Mouse (Mus musculus) kidney, postnatal 0 days (tissue): Measurements from ENCODE around the gene Pidd1. TPM values are rescaled to one million over a fixed set of nuclear protein-coding genes. Genes with fewer than 3 reads are reported as not detected.
A peak's percentile ranks its signal among the peaks of the same experiment; 100 is the strongest.

ENCODE experiments used
- ATAC-seq: fragments of 200-750 bp; cut with Nextera tagmentation; replicated peaks from 2 replicates; pipeline ENCODE4 v1.8.0; 2017; ENCODE audit warnings: low read depth, moderate number of reproducible peaks, moderate TSS enrichment, moderate library complexity; ENCODE audit not compliant: low FRiP score
- DNase-seq: peaks from one replicate; pipeline ENCODE4 v3.0.0-alpha.2; 2016; ENCODE audit warnings: low spot score
- H3K27ac ChIP-seq: fragments of 300-500 bp; sonication (generic); 2 replicates; pipeline ENCODE4 v1.5.1; 2014; ENCODE audit warnings: mild to moderate bottlenecking
- H3K27me3 ChIP-seq: fragments of 300-500 bp; sonication (generic); 2 replicates; pipeline ENCODE4 v1.6.1; 2014; ENCODE audit warnings: low read length, mixed read lengths; ENCODE audit not compliant: insufficient read depth
- H3K36me3 ChIP-seq: fragments of 300-500 bp; sonication (generic); 2 replicates; pipeline ENCODE4 v1.6.1; 2014; ENCODE audit warnings: low read length, mixed read lengths; ENCODE audit not compliant: insufficient read depth
- H3K4me1 ChIP-seq: fragments of 300-500 bp; sonication (generic); replicated peaks from 2 replicates; pipeline ENCODE4 v1.6.1; 2014; ENCODE audit warnings: antibody characterized with exemption, low read length, mixed read lengths; ENCODE audit not compliant: insufficient read depth
- H3K4me2 ChIP-seq: fragments of 300-500 bp; sonication (generic); 2 replicates; pipeline ENCODE4 v1.6.1; 2014; ENCODE audit warnings: mild to moderate bottlenecking, low read length, moderate library complexity, mixed read lengths
- H3K4me3 ChIP-seq: fragments of 300-500 bp; sonication (generic); replicated peaks from 2 replicates; pipeline ENCODE4 v1.5.1; 2014; ENCODE audit warnings: low read depth, low read length
- H3K9ac ChIP-seq: fragments of 300-500 bp; sonication (generic); 2 replicates; pipeline ENCODE4 v1.6.1; 2014; ENCODE audit warnings: low read depth, low read length
- H3K9me3 ChIP-seq: fragments of 300-500 bp; sonication (generic); replicated peaks from 2 replicates; pipeline ENCODE4 v1.6.1; 2016; ENCODE audit warnings: low read length, inconsistent platforms, mixed read lengths
- CTCF ChIP-seq: IDR thresholded peaks from 2 replicates; pipeline ENCODE4 v1.5.1; 2016; ENCODE audit warnings: antibody characterized with exemption, low read depth, mild to moderate bottlenecking, moderate library complexity
- WGBS: fragments of 180-500 bp; shearing (Covaris S2); extraction: QIAGEN DNeasy Blood & Tissue Kit; methylation state at CpG from one replicate; pipeline ENCODE4 v1.1.7; 2014; 5-methylcytosine and 5-hydroxymethylcytosine counted together
- polyA plus RNA-seq: library from polyadenylated mRNA; unstranded; fragments of >200 nt; fragmentation: Nextera tagmentation; extraction: Ambion mirVana; gene quantifications from 2 replicates; pipeline ENCODE4 v1.2.1, GENCODE M21; 2015

The Pidd1 gene
- polyA plus RNA-seq, 1 experiment from 2014 or later = 3.6 TPM

DNA sequence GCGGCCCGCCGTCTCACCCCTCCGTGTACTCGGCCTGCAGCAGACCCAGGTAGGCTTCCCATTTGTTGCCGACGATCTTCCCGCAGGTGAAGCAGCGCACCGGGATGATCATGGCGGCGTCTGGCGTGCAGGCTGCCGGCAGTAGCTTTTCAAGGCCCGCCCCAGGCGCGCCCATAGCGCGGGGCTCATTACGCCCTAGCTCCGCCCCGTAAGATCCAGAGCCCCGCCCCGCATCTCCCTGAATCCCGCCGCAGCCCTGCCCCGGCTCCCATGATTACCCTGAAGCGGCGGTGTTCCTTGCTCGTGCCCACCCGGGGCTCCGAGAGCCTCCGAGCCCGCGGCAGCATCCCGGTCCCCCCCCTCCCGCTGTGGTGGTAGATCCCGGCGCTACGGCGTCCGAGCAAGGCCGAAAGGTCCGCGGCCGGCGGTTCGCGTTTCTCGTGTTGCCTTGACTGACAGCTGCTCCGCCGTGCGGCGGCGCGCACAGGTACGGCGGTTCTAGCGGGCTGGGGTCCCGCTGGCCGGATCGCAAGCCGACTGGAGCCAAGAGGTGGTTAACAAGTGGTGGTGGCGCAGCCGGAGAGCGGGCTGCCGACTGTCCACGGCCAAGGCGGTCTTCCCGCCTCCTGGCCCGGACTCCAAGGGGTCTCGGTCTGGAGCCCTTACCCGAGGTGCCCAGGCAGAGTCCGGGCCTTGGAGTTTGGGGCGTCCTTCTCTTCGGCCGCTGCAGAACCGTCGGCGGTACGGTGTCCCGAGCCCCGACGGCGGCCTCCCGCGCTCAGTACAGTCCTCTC, 31.4 kb upstream of the Pidd1 start, which contains the start of the genes Polr2l and Tspan4:
Gene Polr2l (minus strand): TSS at position 122 of the 794 bp plus-strand sequence.
Gene Tspan4 (plus strand): TSS at position 230 of the 794 bp plus-strand sequence.
- Histone ChIP-seq H3K9ac (peak within 1 kb of the TSS; percentile 88), H3K4me3 (peak within 1 kb of the TSS; percentile 77), H3K27ac (peak within 1 kb of the TSS; percentile 96), H3K4me1 (peaks cover 23% of the 10 kb centered on the region), H3K36me3 (peaks cover 17% of the 10 kb centered on the region), H3K9me3 (no peaks in the 10 kb centered on the region), H3K27me3 (no peaks in the 10 kb centered on the region), H3K4me2 (peak within 1 kb of the TSS; percentile 97)
- under 1% methylated on average over 83 of the region's 87 CpGs for WGBS
- TF ChIP-seq CTCF = no peak
- ATAC-seq (peak; percentile 31), DNase-seq (peak; percentile 86)

DNA sequence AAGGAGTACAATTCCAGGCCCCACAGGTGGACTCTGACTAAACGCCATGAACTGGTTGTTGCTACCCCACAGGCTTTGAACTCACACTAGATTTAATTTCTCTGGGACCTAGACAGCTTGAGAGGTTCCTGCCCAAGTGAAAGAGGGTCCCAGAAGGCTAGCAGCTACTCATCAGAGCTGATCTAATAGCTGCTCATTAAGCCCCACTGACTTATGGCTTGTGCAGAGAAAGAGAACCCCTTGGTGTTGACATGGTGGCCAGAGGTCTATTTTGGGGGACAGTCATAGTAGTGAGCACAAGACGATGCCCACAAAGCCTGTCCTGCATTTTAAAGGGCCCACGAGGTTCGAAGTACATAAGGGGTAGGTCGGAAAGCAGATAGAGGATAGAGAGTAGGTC, 30.3 kb upstream of the Pidd1 start:
- H3K4me2 ChIP-seq = peak overlapping the region; percentile 97
- DNase-seq = no peak
- H3K4me3 ChIP-seq = peak overlapping the region; percentile 77
- H3K9me3 ChIP-seq = no peaks in the 10 kb centered on the region
- TF ChIP-seq CTCF = no peak
- peaks cover 23% of the 10 kb centered on the region for H3K36me3 ChIP-seq
- H3K27me3 ChIP-seq = no peaks in the 10 kb centered on the region
- ATAC-seq = no peak
- 7% methylated on average over 5 of the region's 5 CpGs for WGBS
- H3K4me1 ChIP-seq = peaks cover 33% of the 10 kb centered on the region
- no peak overlapping the region for H3K27ac ChIP-seq
- H3K9ac ChIP-seq = peak overlapping the region; percentile 88

DNA sequence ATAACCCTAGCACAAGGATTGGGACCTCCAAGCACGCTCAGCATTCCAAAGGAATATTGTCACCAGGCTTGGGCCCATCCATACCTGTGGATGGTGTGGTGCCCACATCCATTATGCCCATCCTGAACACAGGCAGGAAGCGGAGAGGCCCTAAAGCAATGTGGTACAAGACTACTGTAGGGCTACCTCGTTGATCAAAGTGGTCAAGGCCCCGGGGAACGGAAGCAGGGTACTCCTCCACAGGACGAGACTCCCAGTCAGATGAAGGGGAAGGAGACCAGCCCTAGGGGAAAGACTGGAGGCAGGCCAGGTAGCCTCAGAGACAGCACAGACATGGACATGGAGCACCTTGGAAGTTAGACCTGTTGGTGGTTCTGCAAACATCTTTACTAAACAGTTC, 28.9 kb upstream of the Pidd1 start:
- no peak overlapping the region for H3K9ac ChIP-seq
- DNase-seq (no peak), ATAC-seq (no peak)
- no peak overlapping the region for H3K4me3 ChIP-seq
- WGBS = 69% methylated on average over 6 of the region's 6 CpGs
- H3K4me2 ChIP-seq = no peak overlapping the region
- H3K27ac ChIP-seq = no peak overlapping the region
- no peaks in the 10 kb centered on the region for H3K27me3 ChIP-seq
- peaks cover 44% of the 10 kb centered on the region for H3K4me1 ChIP-seq
- TF ChIP-seq CTCF = no peak
- H3K9me3 ChIP-seq = no peaks in the 10 kb centered on the region
- H3K36me3 ChIP-seq = peaks cover 23% of the 10 kb centered on the region

DNA sequence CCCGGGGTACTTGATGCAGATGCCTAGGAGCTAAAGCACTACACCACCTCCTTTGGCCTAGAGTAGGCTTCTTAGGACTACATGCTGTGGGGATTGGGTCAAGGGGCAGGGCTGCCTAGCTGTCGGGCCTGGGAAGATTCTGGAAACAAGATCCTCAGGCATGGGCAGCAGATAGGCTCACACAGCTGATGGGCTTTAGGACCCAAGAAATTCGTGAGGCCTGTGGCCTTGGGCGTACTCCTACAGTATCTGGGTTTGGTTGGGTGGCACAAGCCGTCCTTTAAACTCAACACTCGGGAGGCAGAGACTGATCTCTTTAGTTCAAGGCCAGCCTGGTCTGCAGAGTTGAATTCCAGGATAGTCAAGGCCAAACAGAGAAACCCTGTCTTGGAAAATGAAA, 28.4 kb upstream of the Pidd1 start:
- H3K9me3 ChIP-seq = no peaks in the 10 kb centered on the region
- H3K9ac ChIP-seq = no peak overlapping the region
- ATAC-seq = no peak
- H3K27ac ChIP-seq = no peak overlapping the region
- H3K36me3 ChIP-seq = peaks cover 23% of the 10 kb centered on the region
- peaks cover 38% of the 10 kb centered on the region for H3K4me1 ChIP-seq
- no peak for TF ChIP-seq CTCF
- 76% methylated on average over 6 of the region's 6 CpGs for WGBS
- H3K4me3 ChIP-seq = no peak overlapping the region
- H3K4me2 ChIP-seq = no peak overlapping the region
- no peaks in the 10 kb centered on the region for H3K27me3 ChIP-seq
- no peak for DNase-seq

DNA sequence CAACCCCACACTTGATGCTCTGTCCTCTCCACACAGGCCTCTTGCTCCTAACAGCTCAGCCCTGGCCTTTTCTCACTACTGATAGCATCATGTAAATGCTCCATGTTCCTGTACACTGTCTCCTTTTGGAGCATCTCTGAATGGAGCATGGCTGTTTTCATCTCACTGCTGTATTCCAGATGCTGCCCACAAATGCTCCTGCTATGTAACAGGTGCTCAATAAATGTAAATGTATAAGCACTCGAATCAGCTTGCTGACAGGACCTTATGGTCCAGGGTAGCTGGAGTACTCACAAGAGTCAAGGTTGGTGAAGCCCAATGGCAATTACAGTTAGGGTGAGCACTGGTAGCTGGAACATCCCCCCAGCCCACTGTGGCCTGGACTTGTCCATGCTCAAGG, 27.4 kb upstream of the Pidd1 start:
- H3K4me1 ChIP-seq = peaks cover 39% of the 10 kb centered on the region
- no peak overlapping the region for H3K4me3 ChIP-seq
- H3K9ac ChIP-seq = no peak overlapping the region
- TF ChIP-seq CTCF = no peak
- no peak overlapping the region for H3K27ac ChIP-seq
- 88% methylated on average over 1 of the region's 1 CpGs for WGBS
- no peak overlapping the region for H3K4me2 ChIP-seq
- ATAC-seq (no peak), DNase-seq (no peak)
- H3K36me3 ChIP-seq = peaks cover 23% of the 10 kb centered on the region
- no peaks in the 10 kb centered on the region for H3K27me3 ChIP-seq
- no peaks in the 10 kb centered on the region for H3K9me3 ChIP-seq

DNA sequence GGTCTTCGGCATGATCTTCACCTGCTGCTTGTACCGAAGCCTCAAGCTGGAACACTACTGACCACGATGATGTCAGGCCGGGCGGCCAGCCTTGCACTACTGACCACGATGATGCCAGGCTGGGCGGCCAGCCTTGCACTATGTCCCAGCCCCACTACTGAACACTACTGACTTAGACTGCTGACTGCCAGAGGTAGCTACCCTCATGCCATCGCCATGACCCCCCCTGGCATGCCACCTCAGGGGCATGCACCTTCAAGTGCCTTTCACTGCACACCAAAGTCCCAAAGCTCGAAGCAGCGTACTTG, 26.8 kb upstream of the Pidd1 start:
- no peak for TF ChIP-seq CTCF
- Histone ChIP-seq H3K27ac (no peak overlapping the region), H3K4me3 (no peak overlapping the region), H3K9ac (no peak overlapping the region), H3K4me1 (peaks cover 40% of the 10 kb centered on the region), H3K4me2 (no peak overlapping the region), H3K9me3 (no peaks in the 10 kb centered on the region), H3K27me3 (no peaks in the 10 kb centered on the region), H3K36me3 (peaks cover 23% of the 10 kb centered on the region)
- ATAC-seq (no peak), DNase-seq (no peak)
- WGBS = 91% methylated on average over 10 of the region's 10 CpGs
